Mouse (Mus musculus) heart, adult 18-20 months (tissue): Measurements from ENCODE around the gene Slmap. TPM values are rescaled to one million over a fixed set of nuclear protein-coding genes. Genes with fewer than 3 reads are reported as not detected.
A peak's percentile ranks its signal among the peaks of the same experiment; 100 is the strongest.
"Not testable (repeated sequence)": the region's sequence is repeated elsewhere in the genome, so short reads cannot be mapped to it uniquely, and the experiment has no call there.

Experiments used
- DNase-seq, 2 experiments: peaks; one replicate each; pipeline ENCODE4 v3.0.0; 2021 to 2022; ENCODE audit warnings: mixed read lengths in 1 of 2
- total RNA-seq, 2 experiments: library from RNA; stranded (reverse); gene quantifications; 2 replicates each; pipeline ENCODE4 v1.2.3; 2021

Gene Slmap
- total RNA-seq, 2 experiments from 2014 or later: 233 to 263 TPM

DNA sequence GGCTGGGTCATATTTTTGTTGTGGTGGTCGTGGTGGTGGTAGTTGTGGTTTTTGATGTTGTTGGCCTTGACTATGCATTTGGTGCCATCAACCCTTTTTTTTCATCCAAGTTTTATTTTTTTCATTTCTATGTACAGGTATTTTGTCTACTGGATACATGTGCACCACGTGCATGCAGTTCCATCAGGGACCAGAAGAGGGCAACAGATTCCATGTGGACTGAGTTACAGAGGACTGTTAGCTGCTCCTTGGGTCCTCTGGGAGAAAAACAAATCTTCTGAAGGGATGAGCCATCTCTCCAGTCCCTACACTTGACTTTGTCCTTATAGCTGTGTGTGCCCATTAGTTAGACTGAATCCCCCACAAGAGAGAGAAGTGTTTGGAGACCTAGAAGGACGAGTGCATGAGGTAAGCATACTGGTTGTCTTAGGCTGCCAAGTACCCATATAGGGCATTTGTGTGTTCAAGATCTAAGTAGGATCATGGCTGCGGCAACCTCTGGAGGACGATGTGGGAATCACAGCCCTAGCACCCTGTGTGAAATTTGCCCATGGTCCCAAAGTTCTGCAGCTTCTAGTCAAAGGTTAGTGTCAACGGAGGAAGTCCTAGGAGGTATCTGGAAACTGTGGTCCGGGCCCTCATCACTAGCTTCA is 136.1 kb downstream of the Slmap start:
- DNase-seq: no peak

DNA sequence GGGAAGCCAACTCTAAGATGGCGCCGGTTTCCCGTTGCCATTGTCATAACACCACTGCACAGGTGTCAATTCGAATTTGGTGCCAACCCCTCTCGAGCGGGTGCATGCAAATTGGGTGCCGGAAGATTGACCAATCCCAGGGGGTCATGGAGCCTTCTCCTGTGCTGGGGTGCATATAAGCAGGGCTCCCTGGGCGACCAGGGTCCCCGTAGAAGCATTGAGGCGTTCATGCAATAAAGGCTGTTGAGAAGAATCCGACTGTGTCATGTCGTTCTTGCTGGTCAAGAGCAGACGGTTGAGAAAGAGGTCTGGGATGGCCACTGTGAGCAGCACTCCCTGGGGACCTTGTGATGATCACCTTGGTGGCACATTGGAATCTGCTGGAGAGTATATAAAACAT is 142.9 kb downstream of the Slmap start:
- no peak for DNase-seq

DNA sequence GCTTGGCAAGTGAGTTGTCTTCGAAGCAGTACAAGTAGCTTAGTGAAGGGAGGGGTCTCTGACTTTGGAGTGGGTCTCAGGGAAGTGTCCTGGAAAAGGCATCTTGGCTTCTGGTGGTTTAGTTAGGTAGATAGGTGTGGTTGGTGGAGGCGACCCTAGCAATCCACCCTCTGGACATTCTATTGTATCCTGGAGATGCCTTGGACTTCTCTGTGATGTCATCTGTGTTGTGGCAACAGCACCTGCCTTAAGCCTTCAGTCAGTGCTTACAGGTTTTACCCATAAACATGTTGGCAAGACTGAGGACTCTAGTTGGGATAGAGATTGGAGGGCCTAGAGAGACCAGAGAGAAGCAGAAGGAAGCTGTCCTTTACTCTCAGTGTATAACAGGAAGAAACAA is 145.8 kb downstream of the Slmap start:
- not testable (repeated sequence) for DNase-seq

DNA sequence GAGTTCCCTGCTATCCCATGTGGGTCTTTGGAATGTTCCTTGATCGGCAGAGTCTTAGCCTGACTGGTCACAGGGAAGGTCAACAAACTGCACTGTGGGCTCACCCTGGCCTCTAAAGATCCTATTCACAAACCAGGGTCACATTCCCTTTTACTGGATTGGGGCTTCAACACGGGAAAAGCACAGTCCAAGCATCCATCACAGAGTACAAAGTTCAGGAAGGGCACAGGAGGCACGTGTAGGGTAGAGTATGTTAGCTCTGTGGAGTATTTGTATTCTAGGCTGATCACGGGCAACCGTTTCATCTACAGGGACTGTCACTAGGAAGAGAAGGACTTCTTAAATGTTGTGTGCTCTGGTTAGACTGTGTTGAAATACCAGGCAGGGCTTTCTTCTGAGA is 147.7 kb downstream of the Slmap start:
- DNase-seq: not testable (repeated sequence)

DNA sequence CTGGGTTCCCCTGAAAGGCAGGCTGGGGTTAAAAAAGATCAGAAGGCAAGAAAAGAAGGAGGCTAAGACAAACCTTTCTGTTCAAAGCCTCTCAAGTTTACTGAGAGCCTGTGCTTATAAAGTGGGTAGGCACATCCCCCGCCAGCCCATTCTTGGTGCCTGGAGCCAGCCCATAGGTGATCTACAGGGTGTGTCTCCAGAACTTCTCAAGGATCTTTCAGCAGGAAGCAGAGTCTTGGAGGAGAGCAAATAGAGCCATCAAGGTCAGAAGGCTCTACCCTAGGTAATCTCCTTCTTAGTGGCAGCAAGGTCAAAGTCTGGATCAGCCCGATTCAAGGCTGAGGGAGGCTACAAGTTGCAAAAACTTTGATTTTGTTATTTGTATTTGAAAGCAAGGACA is 149.1 kb downstream of the Slmap start:
- not testable (repeated sequence) for DNase-seq

DNA sequence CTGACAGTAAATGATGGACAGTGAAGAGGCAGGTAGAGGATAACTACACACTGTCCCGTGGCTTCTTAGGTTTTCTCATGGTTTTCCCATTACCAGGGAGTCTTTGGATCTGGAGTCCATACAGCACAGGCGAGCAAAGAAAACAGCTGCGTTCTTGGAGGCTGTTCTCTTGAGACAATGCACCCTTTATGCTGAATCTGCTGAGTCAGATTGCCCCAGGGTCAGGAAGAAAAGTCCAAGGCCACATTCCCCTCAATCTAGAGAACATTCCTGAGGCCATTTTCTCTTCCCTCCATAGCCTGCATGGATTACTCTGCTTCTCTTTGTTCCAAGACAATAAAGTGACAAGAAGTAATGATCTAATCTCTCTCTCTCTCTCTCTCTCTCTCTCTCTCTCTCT is 155.7 kb downstream of the Slmap start:
- no peak for DNase-seq

DNA sequence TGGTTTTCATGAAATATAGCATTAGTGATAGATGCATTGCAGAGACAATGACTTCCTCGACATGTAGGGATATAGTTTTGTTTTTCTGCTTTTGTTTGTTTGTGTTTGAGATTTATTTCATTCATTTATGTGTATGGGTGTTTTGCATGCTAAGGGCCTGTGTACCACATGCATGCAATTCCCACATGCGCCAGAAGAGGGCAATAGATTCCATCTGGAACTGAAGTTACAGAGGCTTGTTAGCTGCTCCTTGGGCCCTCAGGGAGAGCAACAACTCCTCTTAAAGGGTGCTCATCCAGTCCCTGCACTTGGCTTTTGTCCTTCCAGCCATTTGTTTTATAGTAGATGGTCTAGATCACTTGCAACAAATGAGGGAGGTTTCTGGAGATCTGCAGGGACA is 158.1 kb downstream of the Slmap start:
- DNase-seq: peak; percentile 30 to 81

Other genes starting within 250 kb of the Slmap start
- gene Dennd6a, start 38.9 kb upstream of the Slmap start, total RNA-seq: 10 to 100 TPM; 12.4 to 12.9 TPM
- 10 to 100 TPM; 74.7 to 77.3 TPM for gene Arf4, start 103.1 kb upstream of the Slmap start, total RNA-seq
- gene Pde12, start 135.0 kb upstream of the Slmap start, total RNA-seq: 1 to 10 TPM; 5.3 to 5.5 TPM
- gene Dnah12, start 158.3 kb upstream of the Slmap start, total RNA-seq: under 1 TPM; 0.15 to 0.31 TPM